Mouse (Mus musculus): ENCODE data around the gene Galntl5. TPM values are rescaled to one million over a fixed set of nuclear protein-coding genes. Genes with fewer than 3 reads are reported as not detected.
"Not testable (repeated sequence)": the region's sequence is repeated elsewhere in the genome, so short reads cannot be mapped to it uniquely, and the experiment has no call there.

Galntl5 gene
- total and polyA plus RNA-seq, 3 experiments, result not detected

DNA sequence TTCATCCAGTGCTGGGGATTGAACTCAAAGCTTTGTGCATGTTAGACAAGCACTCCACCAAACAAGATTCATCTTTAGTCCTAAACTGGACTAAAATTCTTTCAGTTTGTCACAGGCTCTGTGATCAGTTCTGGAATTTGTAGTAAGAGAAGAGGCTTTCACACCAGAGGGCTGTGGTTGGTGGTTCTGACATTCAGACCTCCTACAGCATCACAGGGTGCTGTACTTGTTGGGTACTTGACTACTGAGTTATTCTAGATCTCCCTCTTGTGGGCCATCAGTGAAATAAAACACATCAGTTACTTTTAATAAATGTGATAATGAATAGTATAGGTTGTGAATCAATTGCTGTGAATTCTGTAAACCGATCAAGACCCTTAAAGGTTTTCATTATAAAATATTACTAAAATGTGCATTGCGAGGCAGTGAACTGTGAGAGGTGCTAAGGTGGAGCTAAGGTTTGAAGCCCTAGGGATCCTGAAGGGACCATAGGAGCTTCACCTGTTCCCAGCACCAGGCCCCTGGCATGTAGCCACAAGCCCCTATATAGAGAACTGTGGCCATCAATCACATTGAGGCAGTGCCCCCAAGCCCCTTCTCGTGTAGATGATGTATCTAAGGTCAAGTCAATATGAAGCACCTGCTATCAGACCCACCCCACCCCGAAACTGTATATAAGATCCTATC lies 16.0 kb upstream of the Galntl5 start:
- no peak for DNase-seq

DNA sequence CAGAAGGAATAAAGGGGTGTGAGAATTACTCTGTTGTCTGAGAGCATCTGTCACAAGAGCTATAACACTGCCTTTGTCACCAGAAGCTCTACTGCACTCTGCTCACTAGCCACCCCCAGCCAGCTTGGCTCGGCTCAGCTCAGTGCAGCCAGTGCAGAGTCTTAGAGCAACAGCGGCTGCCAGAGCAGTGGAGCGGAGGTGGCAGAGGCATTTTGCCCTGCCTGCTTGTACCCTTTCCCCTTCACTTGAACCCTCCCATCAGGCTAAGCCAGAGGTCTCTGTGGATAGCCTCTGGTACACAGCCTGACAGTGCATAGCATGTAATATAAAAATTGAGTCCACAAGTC lies 15.5 kb upstream of the Galntl5 start:
- no peak overlapping the region for H3K27ac ChIP-seq
- H3K27me3 ChIP-seq (ENCODE audit: control insufficient read depth, insufficient read depth, low read length), result no peaks in the 10 kb centered on the region
- H3K36me3 ChIP-seq (ENCODE audit: control insufficient read depth, insufficient read depth, low read length), result no peaks in the 10 kb centered on the region
- intact Hi-C loops (cut with DNase I), result loop anchor here (5.0 kb wide), 1 partner anchor 143 kb away; no protein-coding TSS in a partner anchor
- no peak for TF ChIP-seq POLR2A (IDR thresholded peaks at IDR 0.05; ENCODE audit: insufficient read depth, low read depth, low read length)
- TF ChIP-seq EP300 (IDR thresholded peaks at IDR 0.05; ENCODE audit: insufficient read depth, low read depth, low read length), result no peak
- no peak for TF ChIP-seq CTCF (IDR thresholded peaks at IDR 0.05)
- no peak overlapping the region for H3K4me3 ChIP-seq
- no peaks in the 10 kb centered on the region; the same call in 1 of the 2 replicates for H3K4me1 ChIP-seq (ENCODE audit: control insufficient read depth, insufficient read depth, low read length)
- H3K9ac ChIP-seq (ENCODE audit: low read depth, low read length), result no peak overlapping the region
- WGBS, result 87% methylated on average over 3 of the region's 3 CpGs
- no peak for DNase-seq
- H3K79me2 ChIP-seq (replicated peaks; ENCODE audit: control insufficient read depth, insufficient read depth, low read length), result no peaks in the 10 kb centered on the region

More for the DNA sequence above, 16.0 kb upstream of the Galntl5 start:
- WGBS, result 82% methylated on average over 4 of the region's 4 CpGs
- no peaks in the 10 kb centered on the region for H3K27me3 ChIP-seq (ENCODE audit: control insufficient read depth, insufficient read depth, low read length)
- H3K9ac ChIP-seq (ENCODE audit: low read depth, low read length), result no peak overlapping the region
- H3K27ac ChIP-seq, result no peak overlapping the region
- no peaks in the 10 kb centered on the region for H3K36me3 ChIP-seq (ENCODE audit: control insufficient read depth, insufficient read depth, low read length)
- H3K4me1 ChIP-seq (ENCODE audit: control insufficient read depth, insufficient read depth, low read length), result no peaks in the 10 kb centered on the region; the same call in 1 of the 2 replicates
- TF ChIP-seq CTCF (IDR thresholded peaks at IDR 0.05), result peak; percentile 58
- no peak for TF ChIP-seq EP300 (IDR thresholded peaks at IDR 0.05; ENCODE audit: insufficient read depth, low read depth, low read length)
- no peak overlapping the region for H3K4me3 ChIP-seq
- no peaks in the 10 kb centered on the region for H3K79me2 ChIP-seq (replicated peaks; ENCODE audit: control insufficient read depth, insufficient read depth, low read length)
- intact Hi-C loops (cut with DNase I), result loop anchor here (5.0 kb wide), 1 partner anchor 143 kb away; no protein-coding TSS in a partner anchor

DNA sequence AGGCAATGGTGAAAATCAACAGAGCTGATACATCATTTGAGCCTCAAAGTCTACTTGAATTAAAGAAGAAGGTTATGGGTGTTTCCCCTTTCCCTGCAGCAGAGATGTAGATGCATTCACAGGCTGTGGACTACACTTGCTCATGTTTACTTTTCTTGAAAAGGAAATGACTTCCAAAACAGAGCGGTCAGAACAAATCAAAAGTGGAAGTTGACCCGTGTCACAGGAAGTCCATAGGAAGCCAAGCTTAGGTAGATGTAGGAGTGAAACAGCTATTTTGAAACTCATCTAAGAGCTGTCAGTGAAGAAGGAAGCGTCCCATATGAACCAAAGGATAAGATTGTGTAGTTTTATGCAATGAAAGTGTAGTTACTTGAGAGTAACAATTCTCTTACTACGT lies 14.6 kb upstream of the Galntl5 start:
- Histone ChIP-seq H3K27ac (no peak overlapping the region), H3K79me2 (replicated peaks; ENCODE audit: control insufficient read depth, insufficient read depth, low read length) (no peaks in the 10 kb centered on the region), H3K36me3 (ENCODE audit: control insufficient read depth, insufficient read depth, low read length) (no peaks in the 10 kb centered on the region), H3K4me1 (ENCODE audit: control insufficient read depth, insufficient read depth, low read length) (no peaks in the 10 kb centered on the region; the same call in 1 of the 2 replicates), H3K27me3 (ENCODE audit: control insufficient read depth, insufficient read depth, low read length) (no peaks in the 10 kb centered on the region), H3K4me3 (no peak overlapping the region), H3K9ac (ENCODE audit: low read depth, low read length) (no peak overlapping the region)
- intact Hi-C loops (cut with DNase I), result loop anchor here (5.0 kb wide), 1 partner anchor 144 kb away; no protein-coding TSS in a partner anchor
- TF ChIP-seq EP300 (IDR thresholded peaks at IDR 0.05; ENCODE audit: insufficient read depth, low read depth, low read length) (no peak), POLR2A (IDR thresholded peaks at IDR 0.05; ENCODE audit: insufficient read depth, low read depth, low read length) (no peak), CTCF (IDR thresholded peaks at IDR 0.05) (no peak)
- no peak for DNase-seq
- WGBS, result 43% methylated on average over 4 of the region's 4 CpGs

- H3K4me1 ChIP-seq (ENCODE audit: control insufficient read depth, insufficient read depth, low read length); intact Hi-C loops (cut with DNase I): not testable (repeated sequence)
- WGBS, result 93% methylated on average over 5 of the region's 5 CpGs
Observed at GRCm38 (mm10) chr5:25177937-25178336, 3.3 kb upstream of the Galntl5 start.

GRCm38 (mm10) chr5:25178543-25178942 lies 2.7 kb upstream of the Galntl5 start:
- H3K9ac ChIP-seq (ENCODE audit: low read depth, low read length); H3K4me1 ChIP-seq (ENCODE audit: control insufficient read depth, insufficient read depth, low read length); DNase-seq; intact Hi-C loops (cut with DNase I); H3K36me3 ChIP-seq (ENCODE audit: control insufficient read depth, insufficient read depth, low read length); H3K27ac ChIP-seq; H3K27me3 ChIP-seq (ENCODE audit: control insufficient read depth, insufficient read depth, low read length); H3K4me3 ChIP-seq; H3K79me2 ChIP-seq (replicated peaks; ENCODE audit: control insufficient read depth, insufficient read depth, low read length): not testable (repeated sequence)
- 92% methylated on average over 4 of the region's 4 CpGs for WGBS

More at GRCm38 (mm10) chr5:25177937-25178336, 3.3 kb upstream of the Galntl5 start:
- H3K9ac ChIP-seq (ENCODE audit: low read depth, low read length); H3K27me3 ChIP-seq (ENCODE audit: control insufficient read depth, insufficient read depth, low read length); H3K36me3 ChIP-seq (ENCODE audit: control insufficient read depth, insufficient read depth, low read length); H3K79me2 ChIP-seq (replicated peaks; ENCODE audit: control insufficient read depth, insufficient read depth, low read length); DNase-seq; H3K27ac ChIP-seq; H3K4me3 ChIP-seq: not testable (repeated sequence)

- WGBS, result 93% methylated on average over 4 of the region's 4 CpGs
Observed at GRCm38 (mm10) chr5:25179284-25179683, 2.0 kb upstream of the Galntl5 start.

More at GRCm38 (mm10) chr5:25179284-25179683, 2.0 kb upstream of the Galntl5 start:
- no peak overlapping the region for H3K4me3 ChIP-seq
- no peak overlapping the region for H3K27ac ChIP-seq
- H3K9ac ChIP-seq (ENCODE audit: low read depth, low read length), result no peak overlapping the region
- H3K79me2 ChIP-seq (replicated peaks; ENCODE audit: control insufficient read depth, insufficient read depth, low read length), result no peaks in the 10 kb centered on the region
- no peak for TF ChIP-seq EP300 (IDR thresholded peaks at IDR 0.05; ENCODE audit: insufficient read depth, low read depth, low read length)
- TF ChIP-seq CTCF (IDR thresholded peaks at IDR 0.05), result no peak
- TF ChIP-seq POLR2A (IDR thresholded peaks at IDR 0.05; ENCODE audit: insufficient read depth, low read depth, low read length), result no peak
- intact Hi-C loops (cut with DNase I), result no loop called here
- no peak for DNase-seq
- no peaks in the 10 kb centered on the region for H3K4me1 ChIP-seq (ENCODE audit: control insufficient read depth, insufficient read depth, low read length)
- no peaks in the 10 kb centered on the region for H3K27me3 ChIP-seq (ENCODE audit: control insufficient read depth, insufficient read depth, low read length)
- H3K36me3 ChIP-seq (ENCODE audit: control insufficient read depth, insufficient read depth, low read length), result no peaks in the 10 kb centered on the region
